Mouse (Mus musculus) 3134 (cell line): ENCODE results near the gene Tuba1a.
"Not testable (repeated sequence)": the region's sequence is repeated elsewhere in the genome, so short reads cannot be mapped to it uniquely, and the experiment has no call there.

ENCODE experiments used
- DNase-seq: peaks from one replicate; pipeline ENCODE4 v3.0.0-alpha.2; 2011; ENCODE audit warnings: low spot score; ENCODE audit not compliant: insufficient read length; ENCODE audit errors: extremely low read depth

Tuba1a gene

GRCm38 (mm10) chr15:98928598-98929240 is 24.8 kb downstream of the Tuba1a start:
- DNase-seq, result peak; percentile 73

DNA sequence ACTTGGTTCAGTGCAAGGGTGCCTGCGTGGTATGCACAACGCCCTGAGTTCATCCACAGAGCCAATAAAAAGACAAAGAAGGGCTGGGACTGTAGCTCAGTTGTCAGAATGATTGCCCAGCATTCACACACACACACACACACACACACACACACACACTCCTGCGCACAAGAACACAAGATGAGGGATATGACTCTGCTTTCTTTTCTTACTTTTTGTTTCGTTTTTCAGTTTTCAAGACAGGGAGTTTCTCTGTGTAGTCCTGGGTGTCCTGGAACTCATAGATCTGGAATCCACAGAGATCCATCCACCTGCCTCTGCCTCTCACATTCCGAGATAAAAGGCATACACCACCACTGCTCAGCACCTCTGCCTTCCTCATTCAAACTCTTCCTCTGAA is 25.9 kb downstream of the Tuba1a start:
- no peak for DNase-seq

DNA sequence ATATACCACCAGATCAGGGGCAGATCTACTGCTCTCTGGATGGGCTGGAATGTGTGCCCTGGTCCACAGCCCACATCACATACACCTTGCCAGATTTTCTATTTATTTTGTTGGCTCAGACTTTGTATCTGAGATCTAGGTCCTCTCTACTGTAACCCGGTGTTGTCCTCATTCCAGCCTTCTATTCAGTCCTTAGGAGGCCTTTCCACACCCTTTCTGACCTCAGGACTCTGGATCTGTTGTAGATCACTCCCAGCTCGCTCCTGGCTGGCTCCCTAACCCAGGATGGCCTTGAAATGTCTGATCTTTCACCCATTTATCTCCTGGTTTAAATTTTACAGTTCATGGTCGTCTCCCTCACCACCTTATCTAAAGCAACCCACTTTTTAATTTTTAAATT is 28.8 kb downstream of the Tuba1a start:
- no peak for DNase-seq

- no peak for DNase-seq
Observed at GRCm38 (mm10) chr15:98923031-98923537, 30.4 kb downstream of the Tuba1a start.

- no peak for DNase-seq
Observed at GRCm38 (mm10) chr15:98922581-98922980, 30.9 kb downstream of the Tuba1a start.

- no peak for DNase-seq
Observed at GRCm38 (mm10) chr15:98921510-98921909, 32.0 kb downstream of the Tuba1a start.

DNA sequence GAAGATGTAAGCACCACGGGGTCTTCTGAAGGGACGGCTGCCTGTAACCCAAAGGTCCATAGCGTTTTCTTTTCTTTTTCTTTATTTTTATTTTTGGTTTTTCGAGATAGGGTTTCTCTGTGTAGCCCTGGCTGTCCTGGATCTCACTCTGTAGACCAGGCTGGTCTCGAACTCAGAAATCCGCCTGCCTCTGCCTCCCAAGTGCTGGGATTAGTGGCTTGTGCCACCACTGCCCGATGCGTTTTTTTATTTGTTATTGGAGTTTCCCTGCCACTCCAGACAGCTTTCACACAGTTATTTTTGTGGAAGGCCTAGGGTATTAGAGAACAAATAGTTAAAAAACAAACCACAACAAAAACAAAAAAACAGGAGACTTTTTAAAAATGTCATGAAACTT is 35.0 kb downstream of the Tuba1a start:
- DNase-seq, result not testable (repeated sequence)

GRCm38 (mm10) chr15:98917538-98918498 is 35.7 kb downstream of the Tuba1a start, which contains the start of gene Lmbr1l:
Gene Lmbr1l (minus strand): TSS chr15:98918231.
- DNase-seq, result peak; percentile 100

- no peak for DNase-seq
Observed at GRCm38 (mm10) chr15:98917091-98917490, 36.4 kb downstream of the Tuba1a start.

DNA sequence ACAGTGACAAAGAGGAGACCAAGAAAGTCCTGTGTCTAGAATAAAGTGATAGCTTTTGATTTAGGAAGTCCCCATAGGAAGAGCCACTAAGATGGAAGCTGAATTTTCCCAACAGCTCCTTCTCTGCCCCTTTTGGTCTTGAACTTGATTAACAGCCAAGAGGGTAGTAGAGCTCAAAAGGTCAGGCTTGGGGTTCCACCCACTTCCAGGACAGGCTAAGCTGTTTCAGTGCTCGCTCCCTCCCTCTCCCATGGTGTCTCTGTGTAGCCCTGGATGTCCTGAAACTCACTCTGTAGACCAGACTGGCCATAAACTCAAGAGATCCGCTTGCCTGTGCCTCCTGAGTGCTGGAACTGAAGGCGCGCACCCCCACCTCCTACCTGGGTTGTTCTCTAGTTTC is 37.5 kb downstream of the Tuba1a start:
- DNase-seq, result no peak

DNA sequence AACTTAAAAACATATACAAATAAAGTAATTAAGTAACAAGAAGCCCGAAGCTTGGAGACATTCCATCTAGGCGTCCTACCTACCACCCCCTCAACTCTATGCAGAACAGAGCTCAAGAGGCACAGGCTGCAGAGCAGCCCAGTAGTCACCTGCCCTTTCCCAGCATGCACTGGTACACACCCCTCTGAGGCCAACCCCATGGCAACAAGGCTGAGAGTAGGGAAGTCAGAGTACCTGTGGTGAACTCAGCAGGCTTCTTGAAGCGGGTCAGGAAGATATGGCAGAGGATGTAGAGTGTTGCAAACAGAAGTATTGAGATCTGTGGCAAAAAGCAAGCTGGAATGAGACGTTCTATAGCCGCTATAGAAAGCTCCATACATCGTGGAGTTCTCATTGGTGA is 38.6 kb downstream of the Tuba1a start:
- DNase-seq, result no peak

DNA sequence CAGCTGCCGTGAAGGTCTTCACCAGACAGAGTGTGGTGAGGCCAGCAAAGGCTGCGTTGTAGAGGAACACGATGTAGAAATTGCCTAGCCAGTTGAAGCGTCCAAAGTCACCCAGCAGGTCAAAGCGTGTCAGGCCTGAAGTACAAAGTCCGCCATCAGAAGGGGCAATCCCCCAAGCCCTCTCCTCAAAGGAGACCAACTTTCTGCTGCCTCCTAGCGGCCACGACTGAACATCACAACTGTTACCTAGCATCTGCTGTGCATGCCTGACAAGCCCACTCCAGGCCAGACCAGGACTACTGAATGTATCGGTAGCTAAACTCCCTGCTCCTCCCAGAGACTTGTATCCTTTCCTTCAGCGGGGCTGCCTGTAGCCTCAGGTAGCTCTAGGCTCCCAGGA is 48.8 kb downstream of the Tuba1a start:
- no peak for DNase-seq

DNA sequence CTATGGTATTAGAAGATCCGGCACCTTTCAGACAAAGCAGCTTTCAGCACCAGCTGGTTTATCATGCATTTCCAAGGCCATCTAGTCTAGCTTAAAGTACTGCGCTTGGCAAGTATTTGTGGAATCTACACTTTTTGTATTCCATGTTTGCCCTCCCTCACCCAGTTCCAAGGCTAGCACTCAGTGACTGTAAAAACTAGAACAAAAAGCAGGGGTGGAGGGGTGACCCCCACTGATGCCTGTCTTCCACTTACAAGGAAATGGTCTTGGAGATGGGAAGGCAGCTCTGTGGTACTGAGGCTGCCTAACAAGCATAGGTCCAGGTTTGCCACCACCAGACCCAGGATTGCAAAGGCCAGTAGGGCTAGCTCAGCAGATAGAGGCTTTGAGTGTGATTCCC is 50.9 kb downstream of the Tuba1a start:
- DNase-seq, result no peak

DNA sequence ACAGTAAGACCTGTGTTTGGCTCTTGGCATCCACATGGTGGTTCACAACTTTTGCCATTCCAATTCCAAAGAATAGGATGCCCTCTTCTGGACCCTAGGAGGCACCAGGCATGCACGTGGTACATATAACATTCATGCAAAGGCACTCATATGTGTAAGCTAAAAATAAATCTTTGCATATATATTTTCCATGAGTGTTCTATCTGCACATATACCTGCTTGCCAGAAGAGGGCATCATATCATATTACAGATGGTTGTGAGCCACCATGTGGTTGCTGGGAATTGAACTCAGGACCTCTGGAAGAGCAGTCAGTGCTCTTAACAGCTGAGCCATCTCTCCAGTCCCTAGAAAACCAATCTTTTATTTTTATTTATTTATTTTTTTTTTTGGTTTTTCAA is 52.0 kb downstream of the Tuba1a start:
- no peak for DNase-seq
